Mouse (Mus musculus): ENCODE results near the gene Plvap.
"Not testable (repeated sequence)": the region's sequence is repeated elsewhere in the genome, so short reads cannot be mapped to it uniquely, and the experiment has no call there.

The Plvap gene

GRCm38 (mm10) chr8:71526272-71526671 lies 14.7 kb upstream of the Plvap start:
- DNase-seq (ENCODE audit: low spot score): no peak

- DNase-seq (ENCODE audit: low spot score): no peak
These were observed 13.9 kb upstream of the Plvap start, which contains the start of gene Ccdc194 for GRCm38 (mm10) chr8:71525226-71526050. TSS of gene Ccdc194 (minus strand) at chr8:71525711.

- peak; percentile 87 for DNase-seq (ENCODE audit: low spot score)
These were observed 10.1 kb upstream of the Plvap start for GRCm38 (mm10) chr8:71521634-71522033.

- not testable (repeated sequence) for DNase-seq (ENCODE audit: low spot score)
These were observed 7.7 kb upstream of the Plvap start for GRCm38 (mm10) chr8:71519037-71519825.

- DNase-seq (ENCODE audit: low spot score): no peak
These were observed 5.2 kb upstream of the Plvap start for GRCm38 (mm10) chr8:71516786-71517185.

- DNase-seq (ENCODE audit: low spot score): no peak
These were observed 3.5 kb upstream of the Plvap start for GRCm38 (mm10) chr8:71515043-71515442.

- DNase-seq (ENCODE audit: low spot score): no peak
These were observed 1.6 kb upstream of the Plvap start for GRCm38 (mm10) chr8:71513018-71513754.

GRCm38 (mm10) chr8:71509316-71509715 lies 2.2 kb downstream of the Plvap start:
- DNase-seq (ENCODE audit: low spot score): no peak

- DNase-seq (ENCODE audit: low spot score): peak; percentile 72
These were observed 3.9 kb downstream of the Plvap start for GRCm38 (mm10) chr8:71507589-71508104.

- no peak for DNase-seq (ENCODE audit: low spot score)
These were observed 5.6 kb downstream of the Plvap start for GRCm38 (mm10) chr8:71505979-71506378.

- no peak for DNase-seq (ENCODE audit: low spot score)
These were observed 6.2 kb downstream of the Plvap start for GRCm38 (mm10) chr8:71505326-71505725.

- DNase-seq (ENCODE audit: low spot score): no peak
These were observed 7.2 kb downstream of the Plvap start for GRCm38 (mm10) chr8:71504349-71504748.

GRCm38 (mm10) chr8:71498816-71499690 lies 12.5 kb downstream of the Plvap start:
- no peak for DNase-seq (ENCODE audit: low spot score)

- DNase-seq (ENCODE audit: low spot score): no peak
These were observed 13.6 kb downstream of the Plvap start for GRCm38 (mm10) chr8:71497881-71498501.

- DNase-seq (ENCODE audit: low spot score): no peak
These were observed 14.4 kb downstream of the Plvap start for GRCm38 (mm10) chr8:71497077-71497645.

GRCm38 (mm10) chr8:71496481-71496880 lies 15.1 kb downstream of the Plvap start:
- DNase-seq (ENCODE audit: low spot score): peak; percentile 69

GRCm38 (mm10) chr8:71495811-71496210 lies 15.7 kb downstream of the Plvap start:
- DNase-seq (ENCODE audit: low spot score): no peak

GRCm38 (mm10) chr8:71495039-71495438 lies 16.5 kb downstream of the Plvap start:
- peak; percentile 80 for DNase-seq (ENCODE audit: low spot score)

GRCm38 (mm10) chr8:71488454-71488853 lies 23.1 kb downstream of the Plvap start:
- DNase-seq (ENCODE audit: low spot score): peak; percentile 91

All from testis, postnatal 14 days (tissue).